37 mouse cellular contexts compared by ENCODE assay signal in the genomic region with DNA sequence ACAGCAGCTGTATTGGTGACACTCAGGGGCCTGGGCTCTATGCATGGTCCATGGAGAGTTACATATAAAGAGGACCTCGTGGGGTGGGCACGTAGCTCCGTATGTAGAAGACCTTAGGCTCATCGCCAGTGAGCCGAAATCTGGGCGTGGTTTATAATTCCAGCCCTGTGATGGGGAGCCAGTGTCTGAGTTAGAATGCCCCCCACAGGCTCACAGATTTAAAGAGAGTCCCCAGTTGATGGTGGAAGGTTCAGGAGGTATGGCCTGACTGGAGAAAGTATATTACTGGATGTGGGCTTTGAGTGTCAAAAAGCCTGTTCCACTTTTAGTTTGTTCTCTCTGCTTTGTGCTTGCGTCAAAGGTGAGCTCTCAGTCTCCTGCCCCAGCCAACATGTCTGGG. TPM values are rescaled to one million over a fixed set of nuclear protein-coding genes. Genes with fewer than 3 reads are reported as not detected.
DNase-seq lines count a peak whose midpoint lies in the region; ATAC-seq and TF ChIP-seq lines count a peak whose summit lies in the region.
"Had no signal": no experiment of that assay in that cellular context is flagged by ENCODE, and none has a peak within 500 bp of the region (broad histone marks: within the 10 kb centered on the region; RNA-seq: fewer than 3 reads in every experiment).

No protein-coding gene starts in this region.

- peaks cover 51% of the 10 kb centered on the region for H3K4me1 ChIP-seq in hindbrain, embryonic 10.5 days (replicated peaks)
- peaks cover 9% of the 10 kb centered on the region for H3K4me1 ChIP-seq in hindbrain, embryonic 13.5 days (replicated peaks)
- H3K4me1 ChIP-seq in embryonic facial prominence, embryonic 12.5 days: peaks cover 45% of the 10 kb centered on the region
- 0 out of 2 replicates have a peak, but pooled peaks cover 2% of the 10 kb centered on the region for H3K4me1 ChIP-seq in intestine, postnatal 0 days (replicated peaks; ENCODE audit: control insufficient read depth, insufficient read depth, low read length)

- DNase-seq in hindbrain, embryonic 10.5 days (ENCODE audit: low spot score): no peak
- peak; percentile 64 for DNase-seq in R1 (ENCODE audit: low read depth, low spot score)
- no peak for DNase-seq in spleen, postnatal 4 days (ENCODE audit: low spot score in 2 of 2)
- DNase-seq: adrenal gland, postnatal 14 days; B cell, adult 2 months; cerebellum, adult 11-12 months; cerebellum, adult 8-10 months; cerebellum, postnatal 10 days; cerebellum, postnatal 36 days; embryo, embryonic 11 days; gastrocnemius, postnatal 10 days; gastrocnemius, postnatal 36 days; heart, adult 11 months had no signal

- H3K4me3 ChIP-seq in hindbrain, embryonic 10.5 days: no peak overlapping the region
- no peak overlapping the region for H3K4me3 ChIP-seq in hindbrain, embryonic 13.5 days
- no peak overlapping the region for H3K4me3 ChIP-seq in embryonic facial prominence, embryonic 12.5 days
- H3K4me3 ChIP-seq in intestine, postnatal 0 days (ENCODE audit: low read depth, low read length): no peak overlapping the region
- H3K4me3 ChIP-seq: embryonic facial prominence, embryonic 15.5 days; forebrain, embryonic 12.5 days had no signal

- H3K27me3 ChIP-seq in hindbrain, embryonic 10.5 days (ENCODE audit: insufficient read depth, poor library complexity, severe bottlenecking): peaks cover 35% of the 10 kb centered on the region; the same call in 1 of the 2 replicates
- H3K27me3 ChIP-seq in hindbrain, embryonic 13.5 days: peaks cover 19% of the 10 kb centered on the region
- no peaks in the 10 kb centered on the region for H3K27me3 ChIP-seq in embryonic facial prominence, embryonic 12.5 days
- H3K27me3 ChIP-seq in intestine, postnatal 0 days (replicated peaks; ENCODE audit: control insufficient read depth, insufficient read depth, low read length): no peaks in the 10 kb centered on the region
- H3K27me3 ChIP-seq: embryonic facial prominence, embryonic 15.5 days had no signal

- H3K9ac ChIP-seq in hindbrain, embryonic 13.5 days: no peak overlapping the region
- H3K9ac ChIP-seq in embryonic facial prominence, embryonic 12.5 days: no peak overlapping the region
- no peak overlapping the region for H3K9ac ChIP-seq in intestine, postnatal 0 days (ENCODE audit: low read depth, low read length)
- H3K9ac ChIP-seq: embryonic facial prominence, embryonic 15.5 days; forebrain, embryonic 12.5 days; hindbrain, embryonic 14.5 days had no signal

- no peak overlapping the region for H3K4me2 ChIP-seq in hindbrain, embryonic 13.5 days
- H3K4me2 ChIP-seq in embryonic facial prominence, embryonic 12.5 days (replicated peaks): no peak overlapping the region
- H3K4me2 ChIP-seq in intestine, postnatal 0 days (replicated peaks; ENCODE audit: low read depth): no peak overlapping the region
- H3K4me2 ChIP-seq: embryonic facial prominence, embryonic 15.5 days; forebrain, embryonic 12.5 days; heart, embryonic 11.5 days; hindbrain, embryonic 14.5 days had no signal

- no peak for TF ChIP-seq CTCF in intestine, postnatal 0 days (IDR thresholded peaks at IDR 0.05; ENCODE audit: low read depth)

- no peaks in the 10 kb centered on the region for H3K9me3 ChIP-seq in hindbrain, embryonic 10.5 days
- no peaks in the 10 kb centered on the region for H3K9me3 ChIP-seq in hindbrain, embryonic 13.5 days
- H3K9me3 ChIP-seq in embryonic facial prominence, embryonic 12.5 days: no peaks in the 10 kb centered on the region
- H3K9me3 ChIP-seq in intestine, postnatal 0 days (ENCODE audit: control insufficient read depth): no peaks in the 10 kb centered on the region
- H3K9me3 ChIP-seq: embryonic facial prominence, embryonic 15.5 days; forebrain, embryonic 12.5 days had no signal

- no peaks in the 10 kb centered on the region for H3K36me3 ChIP-seq in hindbrain, embryonic 10.5 days
- no peaks in the 10 kb centered on the region for H3K36me3 ChIP-seq in hindbrain, embryonic 13.5 days
- no peaks in the 10 kb centered on the region for H3K36me3 ChIP-seq in embryonic facial prominence, embryonic 12.5 days
- H3K36me3 ChIP-seq in intestine, postnatal 0 days (ENCODE audit: control insufficient read depth, insufficient read depth): no peaks in the 10 kb centered on the region; the same call in 1 of the 2 replicates
- H3K36me3 ChIP-seq: embryonic facial prominence, embryonic 15.5 days; forebrain, embryonic 12.5 days had no signal

- 85% methylated on average over 7 of the region's 7 CpGs for WGBS in hindbrain, embryonic 10.5 days
- WGBS in hindbrain, embryonic 13.5 days: 82% methylated on average over 7 of the region's 7 CpGs
- WGBS in embryonic facial prominence, embryonic 12.5 days: 82% methylated on average over 7 of the region's 7 CpGs
- WGBS in intestine, postnatal 0 days: 84% methylated on average over 7 of the region's 7 CpGs

- ATAC-seq in hindbrain, embryonic 13.5 days (ENCODE audit: low FRiP score): no peak
- no peak for ATAC-seq in embryonic facial prominence, embryonic 12.5 days (ENCODE audit: insufficient number of reproducible peaks, insufficient read depth, low FRiP score, low TSS enrichment)
- ATAC-seq in megakaryocyte progenitor cell, adult 5-6 weeks (replicated peaks; ENCODE audit: poor library complexity): no peak
- no peak for ATAC-seq in intestine, postnatal 0 days
- ATAC-seq: forebrain, embryonic 16.5 days; hindbrain, postnatal 0 days; inflammation-experienced regulatory T-cells, adult 6 months; intestine, embryonic 16.5 days had no signal

- H3K27ac ChIP-seq in hindbrain, embryonic 10.5 days: peak overlapping the region; percentile 53; the same call in 1 of the 2 replicates
- H3K27ac ChIP-seq in hindbrain, embryonic 13.5 days: no peak overlapping the region
- H3K27ac ChIP-seq in embryonic facial prominence, embryonic 12.5 days: peak overlapping the region; percentile 50; the same call in 1 of the 2 replicates
- H3K27ac ChIP-seq in intestine, postnatal 0 days (ENCODE audit: low read depth, low read length): no peak overlapping the region
- H3K27ac ChIP-seq: embryonic facial prominence, embryonic 15.5 days; hindbrain, embryonic 14.5 days; hindbrain, postnatal 0 days had no signal

RNA-seq across cellular contexts. Expression of gene 1700122O11Rik, which starts 54.8 kb away (rescaled TPM):
- not detected in 2 replicates for polyA plus RNA-seq in hindbrain, embryonic 10.5 days (2016; fragmentation: Nextera tagmentation; extraction: Ambion mirVana)
- polyA plus RNA-seq in hindbrain, embryonic 13.5 days (2015; fragmentation: Nextera tagmentation; extraction: Ambion mirVana): not detected in 2 replicates
- not detected in 2 replicates for polyA plus RNA-seq in embryonic facial prominence, embryonic 12.5 days (2016; fragmentation: Nextera tagmentation; extraction: Ambion mirVana)
- not detected in 2 replicates for total RNA-seq in megakaryocyte progenitor cell, adult 5-6 weeks (2015)
- total RNA-seq in megakaryocyte progenitor cell, adult 5-6 weeks (2017): not detected in 2 replicates
- not detected in 2 replicates for polyA plus RNA-seq in intestine, postnatal 0 days (2015; fragmentation: Nextera tagmentation; extraction: Ambion mirVana)
- total RNA-seq: adrenal gland, adult 18-20 months; adrenal gland, postnatal 14 days; CH12.LX; gastrocnemius, adult 18-20 months; gastrocnemius, postnatal 10 days; gastrocnemius, postnatal 36 days; heart, adult 8-10 months; heart, postnatal 25 days; hematopoietic stem cell, adult 5-6 weeks; hindbrain, postnatal 0 days; MEL had no signal
- polyA plus RNA-seq: brain, embryonic 14.5 days; cortical plate, adult 2 months; embryonic facial prominence, embryonic 11.5 days; embryonic facial prominence, embryonic 15.5 days; forebrain, embryonic 12.5 days; forebrain, embryonic 16.5 days; heart, embryonic 11.5 days; heart, embryonic 14.5 days; heart, postnatal 0 days; hindbrain, embryonic 14.5 days; hindbrain, postnatal 0 days; inflammation-experienced regulatory T-cells, adult 6 months; intestine, embryonic 16.5 days had no signal

RNA-seq across cellular contexts. Expression of gene Foxp4, which starts 58.8 kb away (rescaled TPM):
- polyA plus RNA-seq in hindbrain, embryonic 10.5 days (2016; fragmentation: Nextera tagmentation; extraction: Ambion mirVana): 25.1 and 29.4 TPM in 2 replicates
- 19.6 and 19.9 TPM in 2 replicates for polyA plus RNA-seq in hindbrain, embryonic 13.5 days (2015; fragmentation: Nextera tagmentation; extraction: Ambion mirVana)
- 51.0 and 52.4 TPM in 2 replicates for polyA plus RNA-seq in embryonic facial prominence, embryonic 12.5 days (2016; fragmentation: Nextera tagmentation; extraction: Ambion mirVana)
- 20.1 and 21.3 TPM in 2 replicates for total RNA-seq in megakaryocyte progenitor cell, adult 5-6 weeks (2015)
- total RNA-seq in megakaryocyte progenitor cell, adult 5-6 weeks (2017): 3.2 and 4.0 TPM in 2 replicates
- 12.9 and 13.3 TPM in 2 replicates for polyA plus RNA-seq in intestine, postnatal 0 days (2015; fragmentation: Nextera tagmentation; extraction: Ambion mirVana)

Comparison
In these comparisons a context has a peak if more than half of its experiments do, and no peak if none do; other contexts are left out.
1. H3K27ac ChIP-seq: peak in hindbrain, embryonic 10.5 days (single experiment) and embryonic facial prominence, embryonic 12.5 days (single experiment); none in hindbrain, embryonic 13.5 days (single experiment) and intestine, postnatal 0 days (single experiment).